8 mouse cellular contexts compared by ENCODE assay signal in genomic region chr5:135544865-135545797, GRCm38 (mm10). TPM values are rescaled to one million over a fixed set of nuclear protein-coding genes. Genes with fewer than 3 reads are reported as not detected.
A peak's percentile ranks its signal among the peaks of the same experiment; 100 is the strongest.
DNase-seq lines count a peak whose midpoint lies in the region; ATAC-seq and TF ChIP-seq lines count a peak whose summit lies in the region.

TSS of gene Hip1 (minus strand) at chr5:135545120.

- ATAC-seq in embryonic facial prominence, embryonic 14.5 days (ENCODE audit: low read depth): peak; percentile 99
- peak; percentile 99 for ATAC-seq in limb, embryonic 13.5 days (ENCODE audit: low FRiP score, low read depth)
- ATAC-seq in midbrain, embryonic 16.5 days: peak; percentile 100

- H3K9me3 ChIP-seq in embryonic facial prominence, embryonic 14.5 days (ENCODE audit: control insufficient read depth, low read length): no peaks in the 10 kb centered on the region
- H3K9me3 ChIP-seq in limb, embryonic 13.5 days: no peaks in the 10 kb centered on the region
- no peaks in the 10 kb centered on the region for H3K9me3 ChIP-seq in midbrain, embryonic 16.5 days (replicated peaks; ENCODE audit: control insufficient read depth, low read length, poor library complexity, severe bottlenecking)

- peak; percentile 81 for TF ChIP-seq CTCF in heart, adult 2 months (IDR thresholded peaks at IDR 0.05)

- DNase-seq in 3134 (ENCODE audit: extremely low read depth, insufficient read length, low spot score): peak; percentile 98
- peak; percentile 88 to 95 for DNase-seq in adrenal gland, postnatal 4 days (ENCODE audit: low spot score in 2 of 2)
- DNase-seq in embryonic facial prominence, embryonic 14.5 days (ENCODE audit: low spot score): peak; percentile 99
- DNase-seq in heart, adult 2 months: peak; percentile 100
- peak; percentile 99 to 100 for DNase-seq in kidney, adult 8-10 months
- DNase-seq in spleen, postnatal 10 days (ENCODE audit: low spot score in 2 of 2): peak; percentile 75 to 90

- H3K4me3 ChIP-seq in embryonic facial prominence, embryonic 14.5 days (ENCODE audit: low read depth, low read length): peak within 1 kb of the TSS; percentile 63
- peak within 1 kb of the TSS; percentile 99 for H3K4me3 ChIP-seq in heart, adult 2 months
- peak within 1 kb of the TSS; percentile 78 for H3K4me3 ChIP-seq in limb, embryonic 13.5 days
- peak within 1 kb of the TSS; percentile 78 for H3K4me3 ChIP-seq in midbrain, embryonic 16.5 days (ENCODE audit: low read depth, low read length)

- TF ChIP-seq POLR2A in heart, adult 2 months (IDR thresholded peaks at IDR 0.05; ENCODE audit: insufficient read depth, low read depth, low read length): peak; percentile 84

- peak within 1 kb of the TSS; percentile 61 for H3K27ac ChIP-seq in embryonic facial prominence, embryonic 14.5 days (replicated peaks; ENCODE audit: low read depth, low read length)
- H3K27ac ChIP-seq in heart, adult 2 months: peak within 1 kb of the TSS; percentile 97
- H3K27ac ChIP-seq in limb, embryonic 13.5 days: peak within 1 kb of the TSS; percentile 62; the same call in 1 of the 2 replicates
- H3K27ac ChIP-seq in midbrain, embryonic 16.5 days (ENCODE audit: low read length): peak within 1 kb of the TSS; percentile 47; the same call in 1 of the 2 replicates

- intact Hi-C loops in heart, adult 2 months (cut with DNase I): loop anchor here (2.0 to 5.0 kb wide), 4 partner anchors 18 to 232 kb away; partner anchors contain the start of genes Mdh2 and Styxl1

- peak; percentile 54; the same call in 1 of the 2 replicates for TF ChIP-seq EP300 in heart, adult 2 months (IDR thresholded peaks at IDR 0.05; ENCODE audit: insufficient read depth, low read depth, low read length)

- H3K79me2 ChIP-seq in heart, adult 2 months (replicated peaks; ENCODE audit: control insufficient read depth, insufficient read depth, low read length): peaks cover 2% of the 10 kb centered on the region; the same call in 1 of the 2 replicates

- H3K4me1 ChIP-seq in embryonic facial prominence, embryonic 14.5 days (ENCODE audit: control insufficient read depth, insufficient read depth, low read length): peaks cover 8% of the 10 kb centered on the region
- peaks cover 5% of the 10 kb centered on the region for H3K4me1 ChIP-seq in heart, adult 2 months (ENCODE audit: control insufficient read depth, insufficient read depth, low read length)
- peaks cover 26% of the 10 kb centered on the region for H3K4me1 ChIP-seq in limb, embryonic 13.5 days
- peaks cover 7% of the 10 kb centered on the region for H3K4me1 ChIP-seq in midbrain, embryonic 16.5 days (ENCODE audit: control insufficient read depth, insufficient read depth, low read length)

- WGBS in embryonic facial prominence, embryonic 14.5 days: under 1% methylated on average over 42 of the region's 46 CpGs
- under 1% methylated on average over 46 of the region's 46 CpGs for WGBS in heart, adult 2 months
- under 1% methylated on average over 46 of the region's 46 CpGs for WGBS in limb, embryonic 13.5 days
- under 1% methylated on average over 46 of the region's 46 CpGs for WGBS in midbrain, embryonic 16.5 days

- peak within 1 kb of the TSS; percentile 88 for H3K4me2 ChIP-seq in embryonic facial prominence, embryonic 14.5 days (ENCODE audit: low read depth, low read length)
- peak within 1 kb of the TSS; percentile 94 for H3K4me2 ChIP-seq in limb, embryonic 13.5 days (replicated peaks)
- peak within 1 kb of the TSS; percentile 98 for H3K4me2 ChIP-seq in midbrain, embryonic 16.5 days (ENCODE audit: low read length)

- H3K27me3 ChIP-seq in embryonic facial prominence, embryonic 14.5 days (replicated peaks; ENCODE audit: control insufficient read depth, insufficient read depth, low read length): no peaks in the 10 kb centered on the region
- no peaks in the 10 kb centered on the region for H3K27me3 ChIP-seq in heart, adult 2 months (ENCODE audit: control insufficient read depth, insufficient read depth, low read length)
- H3K27me3 ChIP-seq in limb, embryonic 13.5 days: 0 out of 2 replicates have a peak, but pooled peaks cover 2% of the 10 kb centered on the region
- H3K27me3 ChIP-seq in midbrain, embryonic 16.5 days (ENCODE audit: control insufficient read depth, insufficient read depth, low read depth, low read length): no peaks in the 10 kb centered on the region

- H3K9ac ChIP-seq in embryonic facial prominence, embryonic 14.5 days (ENCODE audit: low read depth, low read length): peak within 1 kb of the TSS; percentile 66
- peak within 1 kb of the TSS; percentile 82 for H3K9ac ChIP-seq in heart, adult 2 months (ENCODE audit: low read depth, low read length)
- H3K9ac ChIP-seq in limb, embryonic 13.5 days: peak within 1 kb of the TSS; percentile 78
- peak within 1 kb of the TSS; percentile 80 for H3K9ac ChIP-seq in midbrain, embryonic 16.5 days (ENCODE audit: low read depth, low read length)

- no peaks in the 10 kb centered on the region for H3K36me3 ChIP-seq in embryonic facial prominence, embryonic 14.5 days (ENCODE audit: control insufficient read depth, insufficient read depth, low read length)
- H3K36me3 ChIP-seq in heart, adult 2 months (ENCODE audit: control insufficient read depth, insufficient read depth, low read length): no peaks in the 10 kb centered on the region
- no peaks in the 10 kb centered on the region for H3K36me3 ChIP-seq in limb, embryonic 13.5 days
- no peaks in the 10 kb centered on the region for H3K36me3 ChIP-seq in midbrain, embryonic 16.5 days (ENCODE audit: control insufficient read depth, insufficient read depth, low read length)

RNA-seq across cellular contexts. Expression of gene Hip1, which starts in this region (rescaled TPM):
- 10 to 100 TPM; 44.4 TPM for total RNA-seq in adrenal gland, postnatal 4 days (2021)
- polyA plus RNA-seq in embryonic facial prominence, embryonic 14.5 days (2014; fragmentation: Nextera tagmentation; extraction: Ambion mirVana): 45.6 and 47.1 TPM in 2 replicates
- total RNA-seq in heart, adult 2 months (2021): 10 to 100 TPM; 25.0 to 29.6 TPM
- 22.2 and 34.4 TPM in 2 replicates for polyA plus RNA-seq in heart, adult 2 months (2012; rRNA removed)
- 41.3 and 48.5 TPM in 2 replicates for polyA plus RNA-seq in limb, embryonic 13.5 days (2015; fragmentation: Nextera tagmentation; extraction: Ambion mirVana)
- 39.4 and 39.7 TPM in 2 replicates for polyA plus RNA-seq in midbrain, embryonic 16.5 days (2015; fragmentation: Nextera tagmentation; extraction: Ambion mirVana)

Comparison
In these comparisons a context has a peak if more than half of its experiments do, and no peak if none do; other contexts are left out.
1. Peak in every context shown above with its lines: DNase-seq, ATAC-seq, H3K4me3 ChIP-seq and H3K27ac ChIP-seq.
2. H3K27ac ChIP-seq: peak in every context shown above with its lines; median percentile 97 in heart, adult 2 months; 62 in limb, embryonic 13.5 days; 61 in embryonic facial prominence, embryonic 14.5 days; 47 in midbrain, embryonic 16.5 days.